Mouse (Mus musculus) urinary bladder, adult 18-20 months (tissue): ENCODE measurements around the gene Sat1.

Experiments
- DNase-seq, 2 experiments: peaks; one replicate each; pipeline ENCODE4 v3.0.0; 2022; ENCODE audit warnings: low spot score in 2 of 2, mixed read lengths in 2 of 2

Gene Sat1

DNA sequence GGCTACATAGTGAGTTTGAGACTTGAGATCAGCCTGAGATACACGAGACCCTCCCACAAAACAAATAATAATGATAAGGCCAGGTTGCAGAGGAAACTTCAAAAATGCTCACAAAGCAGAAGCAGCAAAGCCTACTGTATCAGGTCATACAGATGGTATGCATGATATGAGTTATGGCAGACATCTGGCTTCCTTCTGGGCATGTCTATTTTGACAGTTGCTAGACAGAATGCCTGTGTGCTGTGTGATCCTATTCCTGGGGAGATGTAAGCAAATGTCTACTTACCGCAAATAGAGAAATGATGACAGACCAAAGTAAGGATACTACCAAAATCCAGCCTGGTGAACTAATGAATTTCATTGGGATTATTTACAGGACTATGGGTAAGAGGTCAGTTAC is 49.9 kb downstream of the Sat1 start:
- DNase-seq: no peak

DNA sequence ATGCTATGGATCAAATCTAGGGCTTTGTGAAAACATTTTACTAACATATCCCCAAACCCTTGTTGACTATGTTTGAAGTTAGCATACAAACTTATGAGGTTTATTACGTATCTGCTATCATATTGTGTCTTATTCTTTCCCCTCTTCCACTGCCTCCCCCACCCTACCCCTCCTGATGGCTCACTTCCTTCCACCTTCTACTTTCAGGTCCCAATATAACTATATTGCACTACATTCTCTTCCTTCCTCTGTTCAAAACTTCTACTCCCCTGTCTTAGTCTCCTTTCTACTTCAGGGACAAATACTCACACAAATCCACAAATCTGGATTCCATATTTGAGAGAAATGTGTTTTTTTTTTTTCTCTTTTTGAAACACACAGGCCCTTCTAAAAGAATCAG is 52.7 kb downstream of the Sat1 start:
- DNase-seq: no peak
